Mouse (Mus musculus) embryonic facial prominence, embryonic 10.5 days (tissue): ENCODE measurements at regions not wholly inside any gene's neighbourhood (a gene's known extent, or its start where the extent isn't known, plus 50 kb on each side); places are given as distances from the start of the nearest gene placed in this dataset.
"Not testable (repeated sequence)": the region's sequence is repeated elsewhere in the genome, so short reads cannot be mapped to it uniquely, and the experiment has no call there.

Experiments
- DNase-seq: peaks from one replicate; pipeline ENCODE4 v3.0.0-alpha.2; 2017; ENCODE audit warnings: low spot score
- H3K27ac ChIP-seq: fragments of 300-500 bp; sonication (generic); replicated peaks from 2 replicates; pipeline ENCODE4 v1.5.1; 2016; ENCODE audit warnings: mild to moderate bottlenecking
- H3K27me3 ChIP-seq: fragments of 300-500 bp; sonication (generic); replicated peaks from 2 replicates; pipeline ENCODE4 v1.6.1; 2016; ENCODE audit warnings: low read depth, mild to moderate bottlenecking; ENCODE audit not compliant: poor library complexity, severe bottlenecking
- H3K36me3 ChIP-seq: fragments of 300-500 bp; sonication (generic); replicated peaks from 2 replicates; pipeline ENCODE4 v1.6.1; 2016; ENCODE audit warnings: mild to moderate bottlenecking, moderate library complexity
- H3K4me1 ChIP-seq: fragments of 300-500 bp; sonication (generic); 2 replicates; pipeline ENCODE4 v1.6.1; 2016
- H3K4me3 ChIP-seq: fragments of 300-500 bp; sonication (generic); 2 replicates; pipeline ENCODE4 v1.5.1; 2016; ENCODE audit warnings: mild to moderate bottlenecking, moderate library complexity
- H3K9me3 ChIP-seq: fragments of 300-500 bp; sonication (generic); 2 replicates; pipeline ENCODE4 v1.6.1; 2016; ENCODE audit warnings: mild to moderate bottlenecking
- WGBS: fragments of 180-500 bp; shearing (Covaris S2); methylation state at CpG from one replicate; pipeline ENCODE4 v1.1.7; 2016; 5-methylcytosine and 5-hydroxymethylcytosine counted together

DNA sequence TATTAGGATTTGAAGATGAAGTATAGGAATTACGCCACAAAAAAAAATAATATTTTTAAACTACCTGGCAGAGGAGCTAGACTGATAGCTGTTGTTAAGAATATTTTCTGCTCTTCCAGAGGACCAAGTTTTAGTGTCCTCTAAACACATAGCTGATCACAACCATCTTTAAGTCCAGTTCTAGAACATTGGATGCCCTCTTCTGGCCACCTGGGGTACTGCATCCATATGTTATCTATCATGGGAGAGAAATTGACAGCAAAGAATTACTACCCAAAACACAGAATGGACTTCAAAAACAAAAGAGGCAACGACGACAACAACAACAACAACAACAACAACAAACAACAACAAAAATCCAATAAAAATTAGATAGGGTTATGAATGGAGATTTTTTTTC, 71.0 kb upstream of the Prl4a1 start:
- Histone ChIP-seq H3K36me3 (no peaks in the 10 kb centered on the region), H3K27me3 (no peaks in the 10 kb centered on the region), H3K4me1 (no peaks in the 10 kb centered on the region), H3K9me3 (no peaks in the 10 kb centered on the region), H3K27ac (no peak overlapping the region), H3K4me3 (no peak overlapping the region)
- peak; percentile 50 for DNase-seq
- WGBS = 48% methylated on average over 3 of the region's 3 CpGs

DNA sequence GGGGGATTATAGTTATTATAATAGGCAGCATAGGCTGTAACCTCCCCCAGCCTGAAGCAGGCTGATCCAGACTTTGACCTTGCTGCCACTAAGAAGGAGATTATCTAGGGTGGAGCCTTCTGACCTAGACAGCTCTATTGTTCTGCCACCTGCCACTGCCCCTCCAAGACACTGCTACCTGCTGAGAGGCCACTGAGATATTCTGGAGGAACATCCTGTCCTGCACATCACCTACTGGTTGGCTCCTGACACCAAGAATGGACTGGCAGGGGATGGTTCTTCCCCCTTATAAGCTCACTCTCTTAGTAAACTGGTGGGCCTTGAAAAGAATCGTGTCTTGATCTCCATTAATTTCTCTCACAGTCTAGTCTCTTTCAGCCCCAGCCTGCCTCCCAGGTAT, 55.6 kb upstream of the Prl4a1 start:
- H3K4me1 ChIP-seq, H3K9me3 ChIP-seq, H3K27me3 ChIP-seq, DNase-seq, H3K4me3 ChIP-seq, H3K36me3 ChIP-seq, H3K27ac ChIP-seq: not testable (repeated sequence)
- 82% methylated on average over 1 of the region's 1 CpGs for WGBS

DNA sequence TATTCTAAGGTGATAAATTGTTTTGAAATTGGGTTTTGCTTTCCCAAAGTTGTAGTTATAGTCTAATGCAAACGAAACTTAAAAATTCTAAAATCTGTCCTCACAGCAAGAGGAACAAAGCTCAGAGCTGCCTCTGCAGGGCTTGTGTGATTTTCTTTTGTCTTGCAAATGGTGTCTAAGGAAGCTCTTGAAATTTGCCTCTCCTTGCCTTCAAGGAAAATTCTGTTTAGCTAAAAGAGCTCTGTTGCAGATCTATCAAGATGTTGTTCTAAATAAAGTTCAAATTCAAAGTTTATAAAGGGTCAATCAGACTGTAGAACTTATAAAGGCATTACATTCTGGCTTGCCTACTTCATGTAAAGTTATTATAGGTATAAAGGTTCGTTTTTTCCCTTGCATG, 53.6 kb upstream of the Prl4a1 start:
- not testable (repeated sequence) for H3K4me1 ChIP-seq, H3K4me3 ChIP-seq, H3K36me3 ChIP-seq, DNase-seq, H3K27me3 ChIP-seq, H3K27ac ChIP-seq, H3K9me3 ChIP-seq
- 88% methylated on average over 2 of the region's 2 CpGs for WGBS

GRCm38 (mm10) chr13:27966021-27966420, 50.0 kb upstream of the Prl4a1 start:
- H3K27me3 ChIP-seq, H3K9me3 ChIP-seq, H3K27ac ChIP-seq, H3K4me1 ChIP-seq, DNase-seq, H3K4me3 ChIP-seq, H3K36me3 ChIP-seq: not testable (repeated sequence)
- WGBS = 89% methylated on average over 2 of the region's 2 CpGs
